Mouse (Mus musculus) testis, adult 2 months (tissue): ENCODE measurements around the gene Dlx3. TPM values are rescaled to one million over a fixed set of nuclear protein-coding genes. Genes with fewer than 3 reads are reported as not detected.

Experiments
- H3K27ac ChIP-seq: fragments of 200-500 bp; 2 replicates; pipeline ENCODE4 v1.5.1; 2012; ENCODE audit warnings: low read depth, low read length; ENCODE audit not compliant: control insufficient read depth, insufficient read depth
- H3K27me3 ChIP-seq: fragments of 200-500 bp; 2 replicates; pipeline ENCODE4 v1.6.1; 2012; ENCODE audit warnings: mild to moderate bottlenecking, low read length, moderate library complexity; ENCODE audit not compliant: control insufficient read depth, insufficient read depth
- H3K36me3 ChIP-seq: fragments of 200-500 bp; 2 replicates; pipeline ENCODE4 v1.6.1; 2012; ENCODE audit warnings: mild to moderate bottlenecking, low read length; ENCODE audit not compliant: control insufficient read depth, insufficient read depth
- H3K4me1 ChIP-seq: fragments of 200-500 bp; 2 replicates; pipeline ENCODE4 v1.6.1; 2012; ENCODE audit warnings: low read length; ENCODE audit not compliant: control insufficient read depth, insufficient read depth
- H3K4me3 ChIP-seq: fragments of 200-500 bp; 2 replicates; pipeline ENCODE4 v1.5.1; 2012; ENCODE audit warnings: low read depth, mild to moderate bottlenecking, low read length, moderate library complexity, mixed read lengths; ENCODE audit not compliant: control insufficient read depth
- CTCF ChIP-seq: fragments of 200-500 bp; IDR thresholded peaks from 2 replicates; pipeline ENCODE4 v1.5.1; 2012; ENCODE audit warnings: low read depth, mild to moderate bottlenecking, inconsistent platforms, low read length, moderate library complexity; ENCODE audit not compliant: control insufficient read depth, insufficient read depth, insufficient replicate concordance
- POLR2A ChIP-seq: fragments of 200-500 bp; IDR thresholded peaks from 2 replicates; pipeline ENCODE4 v1.6.1; 2012; ENCODE audit warnings: low read depth, mild to moderate bottlenecking, inconsistent platforms, low read length, moderate library complexity; ENCODE audit not compliant: control insufficient read depth
- polyA plus RNA-seq: library from polyadenylated mRNA; depleted of rRNA; stranded (reverse); fragments of >200 nt; gene quantifications from 2 replicates; pipeline ENCODE4 v1.2.3, GENCODE M21; 2012

Gene Dlx3
- polyA plus RNA-seq, 1 experiment = 0.04 TPM

GRCm38 (mm10) chr11:95110081-95110480, 9.8 kb upstream of the Dlx3 start:
- Histone ChIP-seq H3K27ac (no peak overlapping the region), H3K4me1 (peaks cover 9% of the 10 kb centered on the region), H3K4me3 (no peak overlapping the region), H3K27me3 (no peaks in the 10 kb centered on the region), H3K36me3 (no peaks in the 10 kb centered on the region)
- TF ChIP-seq POLR2A (no peak), CTCF (no peak)

- TF ChIP-seq CTCF (peak; percentile 95; the same call in 1 of the 2 replicates), POLR2A (no peak)
- H3K4me3 ChIP-seq = no peak overlapping the region
- H3K4me1 ChIP-seq = peaks cover 15% of the 10 kb centered on the region
- no peaks in the 10 kb centered on the region for H3K36me3 ChIP-seq
- H3K27ac ChIP-seq = no peak overlapping the region
- H3K27me3 ChIP-seq = no peaks in the 10 kb centered on the region; the same call in 1 of the 2 replicates
These were observed 2.9 kb upstream of the Dlx3 start for GRCm38 (mm10) chr11:95117030-95117429.

- no peak overlapping the region for H3K4me3 ChIP-seq
- no peaks in the 10 kb centered on the region; the same call in 1 of the 2 replicates for H3K27me3 ChIP-seq
- TF ChIP-seq CTCF (peak; percentile 87), POLR2A (no peak)
These were observed 1.4 kb upstream of the Dlx3 start for GRCm38 (mm10) chr11:95118505-95118904.

GRCm38 (mm10) chr11:95120633-95121020, 708 bp downstream of the Dlx3 start:
- peak overlapping the region; percentile 22 for H3K4me3 ChIP-seq
- no peaks in the 10 kb centered on the region; the same call in 1 of the 2 replicates for H3K27me3 ChIP-seq
- H3K36me3 ChIP-seq = no peaks in the 10 kb centered on the region
- TF ChIP-seq CTCF = no peak
- no peak for TF ChIP-seq POLR2A
- H3K4me1 ChIP-seq = peaks cover 11% of the 10 kb centered on the region
- H3K27ac ChIP-seq = no peak overlapping the region

More at GRCm38 (mm10) chr11:95118505-95118904, 1.4 kb upstream of the Dlx3 start:
- no peak overlapping the region for H3K27ac ChIP-seq
- peaks cover 11% of the 10 kb centered on the region for H3K4me1 ChIP-seq
- H3K36me3 ChIP-seq = no peaks in the 10 kb centered on the region

DNA sequence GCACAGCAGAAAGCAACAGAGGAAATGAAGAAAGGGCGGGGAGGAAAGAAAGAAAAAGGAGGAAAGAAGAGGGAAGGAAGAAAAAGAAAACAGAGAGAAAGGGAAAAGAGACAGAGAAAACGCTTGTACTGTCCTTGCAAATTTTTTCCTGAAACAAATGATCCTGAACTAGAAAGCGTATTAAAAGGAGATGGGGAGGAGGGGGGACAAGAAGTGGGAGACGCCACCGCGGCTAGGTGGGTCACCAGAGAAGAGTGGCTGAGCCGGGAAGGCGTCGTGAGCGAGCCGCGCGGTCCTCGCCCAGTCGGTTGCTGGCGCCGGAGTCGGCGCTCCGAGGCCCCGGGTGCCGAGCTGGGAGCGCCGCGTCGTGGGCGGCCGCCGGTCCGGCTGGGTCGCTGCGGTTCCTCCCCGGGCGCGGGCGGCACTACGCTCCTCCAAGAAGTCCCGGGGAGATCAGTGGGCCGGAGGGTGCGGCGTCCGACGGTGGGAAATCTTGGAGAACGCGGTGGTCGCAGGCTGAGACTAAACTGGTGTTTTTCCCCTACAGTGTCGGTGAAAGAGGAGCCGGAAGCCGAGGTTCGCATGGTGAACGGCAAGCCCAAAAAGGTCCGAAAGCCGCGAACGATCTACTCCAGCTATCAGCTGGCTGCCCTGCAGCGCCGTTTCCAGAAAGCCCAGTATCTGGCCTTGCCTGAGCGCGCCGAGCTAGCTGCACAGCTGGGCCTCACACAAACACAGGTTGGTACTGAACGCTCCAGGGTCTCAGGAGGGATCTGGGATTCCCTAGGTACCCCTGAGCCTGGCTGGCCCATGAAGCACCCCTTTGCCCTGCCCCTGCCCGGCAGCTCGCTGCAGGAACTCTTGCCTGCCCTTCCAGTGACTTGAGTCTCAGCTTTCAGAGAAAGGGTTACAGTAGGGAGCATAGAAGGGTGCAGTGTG, 1.5 kb downstream of the Dlx3 start:
- Histone ChIP-seq H3K4me1 (peaks cover 11% of the 10 kb centered on the region), H3K27ac (no peak overlapping the region), H3K4me3 (peak overlapping the region; percentile 17), H3K27me3 (no peaks in the 10 kb centered on the region; the same call in 1 of the 2 replicates), H3K36me3 (no peaks in the 10 kb centered on the region)
- TF ChIP-seq CTCF = no peak
- no peak for TF ChIP-seq POLR2A

DNA sequence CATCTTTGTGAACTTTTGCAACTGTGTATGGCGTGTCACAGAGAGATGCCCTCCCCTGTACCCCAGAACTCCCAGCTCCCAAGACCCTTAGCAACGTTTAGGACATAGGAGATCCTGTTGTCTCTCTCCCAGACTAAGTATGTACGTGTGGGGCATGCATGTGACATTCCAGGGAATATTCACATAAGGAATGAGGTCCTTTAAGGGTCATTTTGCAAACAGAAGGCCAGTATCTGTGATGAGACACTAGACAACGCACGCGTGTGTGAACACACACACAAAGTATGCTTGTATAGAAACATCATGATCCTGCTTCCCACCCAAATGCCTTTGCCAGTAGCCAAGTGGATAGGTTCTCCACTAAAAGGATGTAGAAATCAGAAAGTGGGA, 2.2 kb downstream of the Dlx3 start:
- Histone ChIP-seq H3K27ac (no peak overlapping the region), H3K36me3 (no peaks in the 10 kb centered on the region), H3K4me1 (peaks cover 11% of the 10 kb centered on the region), H3K27me3 (no peaks in the 10 kb centered on the region; the same call in 1 of the 2 replicates), H3K4me3 (no peak overlapping the region)
- no peak for TF ChIP-seq CTCF
- TF ChIP-seq POLR2A = no peak

- no peak overlapping the region for H3K4me3 ChIP-seq
- no peaks in the 10 kb centered on the region for H3K36me3 ChIP-seq
- H3K27ac ChIP-seq = no peak overlapping the region
- peaks cover 5% of the 10 kb centered on the region; the same call in 1 of the 2 replicates for H3K4me1 ChIP-seq
- TF ChIP-seq POLR2A = no peak
- TF ChIP-seq CTCF = no peak
- no peaks in the 10 kb centered on the region; the same call in 1 of the 2 replicates for H3K27me3 ChIP-seq
These were observed 5.5 kb downstream of the Dlx3 start for GRCm38 (mm10) chr11:95125366-95125948.
